12 mouse cellular contexts compared by ENCODE assay signal in the genomic region with DNA sequence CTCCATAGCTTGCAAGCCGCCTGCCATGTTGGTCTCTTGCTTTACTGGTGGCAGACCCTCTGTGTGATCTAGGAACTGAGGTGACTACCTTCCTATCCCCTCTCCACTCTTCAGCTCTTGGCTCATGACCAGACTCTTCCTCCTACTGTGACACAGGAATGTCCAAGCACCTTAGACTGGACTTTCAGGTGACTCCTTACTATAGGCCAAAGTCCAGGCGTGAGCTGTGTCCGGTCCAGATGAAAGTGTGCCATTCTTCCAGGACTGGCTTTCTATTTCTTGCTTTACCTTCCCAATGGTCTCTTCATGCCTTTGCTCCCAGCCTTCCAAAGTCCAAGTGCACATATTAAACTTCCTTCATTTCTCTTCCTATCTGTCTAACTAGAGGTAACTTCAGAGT.
"Had no signal": no experiment of that assay in that cellular context is flagged by ENCODE, and none has a peak within 500 bp of the region (broad histone marks: within the 10 kb centered on the region; RNA-seq: fewer than 3 reads in every experiment).

No protein-coding gene starts in this region.

- DNase-seq: liver, embryonic 13.5 days; liver, postnatal 0 days; lung, postnatal 14 days; right cerebral cortex, postnatal 14 days; thymus, postnatal 36 days had no signal

- H3K4me3 ChIP-seq: left cerebral cortex, adult 2 months; limb, embryonic 10.5 days; liver, embryonic 13.5 days; lung, embryonic 15.5 days; midbrain, embryonic 12.5 days had no signal

- H3K36me3 ChIP-seq: limb, embryonic 10.5 days; liver, embryonic 13.5 days; lung, embryonic 15.5 days; midbrain, embryonic 12.5 days had no signal

- ATAC-seq: hindbrain, postnatal 0 days; liver, postnatal 0 days; midbrain, embryonic 16.5 days had no signal

- H3K9ac ChIP-seq: liver, embryonic 13.5 days; liver, postnatal 0 days; lung, embryonic 15.5 days; midbrain, embryonic 12.5 days had no signal

- H3K9me3 ChIP-seq: limb, embryonic 10.5 days; liver, embryonic 13.5 days; lung, embryonic 15.5 days; midbrain, embryonic 12.5 days had no signal

- H3K27me3 ChIP-seq: liver, embryonic 13.5 days; lung, embryonic 15.5 days; midbrain, embryonic 12.5 days had no signal

- H3K4me1 ChIP-seq: lung, embryonic 15.5 days; midbrain, embryonic 12.5 days had no signal

- H3K27ac ChIP-seq: hindbrain, postnatal 0 days; left cerebral cortex, adult 2 months; limb, embryonic 10.5 days; liver, embryonic 13.5 days; lung, embryonic 15.5 days; macrophage; midbrain, embryonic 12.5 days had no signal

- H3K4me2 ChIP-seq: liver, embryonic 13.5 days; lung, embryonic 15.5 days; midbrain, embryonic 12.5 days had no signal
